Mouse (Mus musculus) ES-Bruce4 (cell line): ENCODE measurements around the gene Ldlr.

Experiments
- CTCF ChIP-seq: IDR thresholded peaks from one replicate; pipeline ENCODE4 v1.8.1; 2011; ENCODE audit warnings: low read depth, low read length
- EP300 ChIP-seq: IDR thresholded peaks from 2 replicates; pipeline ENCODE4 v1.6.1; 2011; ENCODE audit warnings: low read depth, low read length; ENCODE audit not compliant: insufficient read depth
- POLR2A ChIP-seq: IDR thresholded peaks from one replicate; pipeline ENCODE4 v1.8.1; 2011; ENCODE audit warnings: low read length; ENCODE audit not compliant: insufficient read depth

DNA sequence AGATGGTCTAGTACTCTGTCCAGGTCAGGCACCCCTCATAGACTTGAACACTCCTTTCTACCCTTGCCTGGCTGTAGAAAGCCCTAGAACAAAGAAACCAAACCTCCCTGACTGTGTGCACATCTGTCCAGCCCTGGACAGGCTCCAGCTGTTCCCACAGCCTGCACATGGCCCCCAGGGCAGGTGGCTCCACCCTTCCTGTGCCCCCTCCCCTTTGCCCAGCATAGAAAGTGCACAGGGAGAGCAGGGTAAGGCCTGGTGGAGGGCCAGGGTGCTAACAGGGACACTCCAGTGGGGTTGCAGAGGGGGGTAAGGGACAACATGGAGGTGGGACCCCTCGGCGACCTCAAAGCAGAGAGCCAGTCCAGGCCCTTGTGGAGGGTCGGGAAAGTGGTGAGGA is 73.0 kb downstream of the Ldlr start:
- TF ChIP-seq EP300 (no peak), POLR2A (no peak), CTCF (no peak)
